Mouse (Mus musculus) heart, embryonic 13.5 days (tissue): ENCODE measurements around the gene Olfml1. TPM values are rescaled to one million over a fixed set of nuclear protein-coding genes. Genes with fewer than 3 reads are reported as not detected.

Source experiments
- ATAC-seq: fragments of 200-750 bp; cut with Nextera tagmentation; 2 replicates; pipeline ENCODE4 v1.8.0; 2017; ENCODE audit warnings: moderate TSS enrichment; ENCODE audit not compliant: insufficient number of reproducible peaks, low FRiP score, low TSS enrichment; ENCODE audit errors: extremely low read depth
- H3K27ac ChIP-seq: fragments of 300-500 bp; sonication (generic); replicated peaks from 2 replicates; pipeline ENCODE4 v1.5.1; 2015; ENCODE audit warnings: moderate library complexity, mild to moderate bottlenecking, inconsistent platforms
- H3K27me3 ChIP-seq: fragments of 300-500 bp; sonication (generic); replicated peaks from 2 replicates; pipeline ENCODE4 v1.6.1; 2015; ENCODE audit warnings: mild to moderate bottlenecking, inconsistent platforms
- H3K36me3 ChIP-seq: fragments of 300-500 bp; sonication (generic); 2 replicates; pipeline ENCODE4 v1.6.1; 2015; ENCODE audit warnings: mild to moderate bottlenecking, inconsistent platforms
- H3K4me1 ChIP-seq: fragments of 300-500 bp; sonication (generic); 2 replicates; pipeline ENCODE4 v1.6.1; 2015; ENCODE audit warnings: inconsistent platforms
- H3K4me2 ChIP-seq: fragments of 300-500 bp; sonication (generic); 2 replicates; pipeline ENCODE4 v1.6.1; 2015; ENCODE audit warnings: inconsistent platforms, mild to moderate bottlenecking, moderate library complexity
- H3K4me3 ChIP-seq: fragments of 300-500 bp; sonication (generic); 2 replicates; pipeline ENCODE4 v1.5.1; 2015; ENCODE audit warnings: moderate library complexity, mild to moderate bottlenecking, inconsistent platforms
- H3K9ac ChIP-seq: fragments of 300-500 bp; sonication (generic); 2 replicates; pipeline ENCODE4 v1.6.1; 2015; ENCODE audit warnings: inconsistent platforms, mild to moderate bottlenecking, moderate library complexity
- H3K9me3 ChIP-seq: fragments of 300-500 bp; sonication (generic); 2 replicates; pipeline ENCODE4 v1.6.1; 2016; ENCODE audit warnings: inconsistent platforms
- WGBS: fragments of 180-500 bp; shearing (Covaris S2); methylation state at CpG from one replicate; pipeline ENCODE4 v1.1.7; 2015; ENCODE audit warnings: mixed read lengths; 5-methylcytosine and 5-hydroxymethylcytosine counted together
- polyA plus RNA-seq: library from polyadenylated mRNA; unstranded; fragments of >200 nt; fragmentation: Nextera tagmentation; extraction: Ambion mirVana; gene quantifications from 2 replicates; pipeline ENCODE4 v1.2.1, GENCODE M21; 2015

The Olfml1 gene
- polyA plus RNA-seq, 1 experiment from 2014 or later = 8.5 TPM

DNA sequence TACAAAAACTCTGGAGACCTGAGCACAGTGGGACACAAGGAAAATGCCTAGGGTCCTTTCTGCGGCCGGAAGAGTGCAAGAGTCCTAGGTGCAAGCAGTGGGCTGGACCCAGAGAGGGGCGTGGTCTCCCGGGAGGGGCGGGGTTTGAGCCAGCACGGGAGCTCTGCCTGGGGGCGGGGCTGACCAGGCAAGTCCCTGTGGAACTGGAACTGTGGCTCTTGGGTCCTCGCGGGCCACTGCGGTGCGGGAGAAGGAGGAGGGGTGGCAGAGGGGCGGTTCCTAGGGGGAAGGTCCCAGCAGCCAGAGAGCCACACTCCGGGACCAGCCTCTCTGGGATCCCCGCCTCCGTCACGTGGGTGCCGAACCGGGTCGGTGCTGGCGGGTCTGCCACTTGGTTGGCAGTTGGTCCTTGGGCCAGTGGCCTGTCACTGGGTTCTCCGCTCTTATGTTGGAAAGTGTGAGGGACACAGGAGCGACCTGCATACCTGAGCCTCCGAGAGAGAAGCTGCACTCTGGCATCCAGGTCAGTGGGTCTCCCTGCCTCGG is 27.7 kb downstream of the Olfml1 start, which contains the start of gene Ppfibp2:
Ppfibp2 (plus strand) TSS at position 351 of the 546 bp plus-strand sequence.
- Histone ChIP-seq H3K9me3 (no peaks in the 10 kb centered on the region), H3K4me2 (peak within 1 kb of the TSS; percentile 95), H3K27me3 (no peaks in the 10 kb centered on the region; the same call in 1 of the 2 replicates), H3K4me1 (peaks cover 25% of the 10 kb centered on the region), H3K36me3 (0 out of 2 replicates have a peak, but pooled peaks cover 3% of the 10 kb centered on the region), H3K4me3 (peak within 1 kb of the TSS; percentile 60), H3K27ac (peak within 1 kb of the TSS; percentile 32), H3K9ac (peak within 1 kb of the TSS; percentile 80)
- under 1% methylated on average over 24 of the region's 24 CpGs for whole genome bisulfite sequencing
- ATAC-seq = peak; percentile 83

GRCm38 (mm10) chr7:107595426-107595825 is 28.2 kb downstream of the Olfml1 start:
- H3K4me2 ChIP-seq = peak overlapping the region; percentile 95
- no peaks in the 10 kb centered on the region; the same call in 1 of the 2 replicates for H3K27me3 ChIP-seq
- H3K4me1 ChIP-seq = peaks cover 25% of the 10 kb centered on the region
- H3K9ac ChIP-seq = peak overlapping the region; percentile 80
- ATAC-seq = no peak
- H3K4me3 ChIP-seq = peak overlapping the region; percentile 60
- H3K36me3 ChIP-seq = 0 out of 2 replicates have a peak, but pooled peaks cover 1% of the 10 kb centered on the region
- 11% methylated on average over 13 of the region's 13 CpGs for WGBS
- H3K9me3 ChIP-seq = no peaks in the 10 kb centered on the region
- no peak overlapping the region for H3K27ac ChIP-seq

DNA sequence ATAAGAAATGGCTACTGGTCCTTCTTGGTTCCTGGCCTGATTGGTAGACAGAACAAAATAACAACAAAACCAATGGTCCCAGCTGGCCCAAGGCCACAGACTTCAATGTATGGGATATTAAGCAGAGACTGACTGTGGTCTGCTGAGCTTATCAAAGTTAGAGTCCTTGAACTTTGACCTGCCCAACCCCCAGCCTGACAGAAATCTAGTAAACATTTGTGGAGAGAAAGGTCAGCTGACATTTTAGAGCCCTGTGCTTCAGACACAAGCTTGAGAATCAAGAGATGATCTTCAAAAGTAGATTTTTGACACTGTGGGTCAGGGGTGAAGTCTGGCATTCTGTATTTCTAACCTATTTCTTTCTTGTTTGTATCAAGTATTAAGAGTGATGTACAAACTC is 29.5 kb downstream of the Olfml1 start:
- no peaks in the 10 kb centered on the region for H3K9me3 ChIP-seq
- no peak overlapping the region for H3K9ac ChIP-seq
- no peaks in the 10 kb centered on the region; the same call in 1 of the 2 replicates for H3K27me3 ChIP-seq
- ATAC-seq = no peak
- no peak overlapping the region for H3K4me2 ChIP-seq
- H3K4me3 ChIP-seq = no peak overlapping the region
- H3K4me1 ChIP-seq = peaks cover 25% of the 10 kb centered on the region
- H3K36me3 ChIP-seq = no peaks in the 10 kb centered on the region
- H3K27ac ChIP-seq = no peak overlapping the region

DNA sequence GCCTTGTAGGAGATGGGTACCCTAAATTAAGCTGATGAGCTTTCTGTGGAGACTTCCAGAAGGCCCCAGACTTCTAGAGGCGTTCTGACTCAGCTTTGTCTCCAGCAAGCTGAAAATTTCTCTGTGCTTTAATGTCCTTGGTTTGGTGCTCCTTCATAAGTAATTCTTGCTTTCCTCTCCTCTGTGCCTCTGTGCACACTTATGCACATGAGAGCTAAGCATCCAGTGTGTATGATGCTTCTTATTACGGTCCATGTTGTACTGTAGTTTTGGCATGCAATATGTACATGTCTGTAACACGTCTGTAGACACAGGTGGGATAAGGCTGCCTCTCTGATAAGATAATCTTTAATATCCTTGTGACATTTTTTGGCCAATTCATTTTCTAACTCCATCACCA is 30.7 kb downstream of the Olfml1 start:
- ATAC-seq = no peak
- no peaks in the 10 kb centered on the region for H3K36me3 ChIP-seq
- H3K4me2 ChIP-seq = no peak overlapping the region
- H3K4me1 ChIP-seq = peaks cover 19% of the 10 kb centered on the region
- H3K27me3 ChIP-seq = no peaks in the 10 kb centered on the region; the same call in 1 of the 2 replicates
- no peak overlapping the region for H3K4me3 ChIP-seq
- H3K27ac ChIP-seq = no peak overlapping the region
- H3K9me3 ChIP-seq = no peaks in the 10 kb centered on the region
- WGBS = 54% methylated on average over 3 of the region's 3 CpGs
- H3K9ac ChIP-seq = no peak overlapping the region

DNA sequence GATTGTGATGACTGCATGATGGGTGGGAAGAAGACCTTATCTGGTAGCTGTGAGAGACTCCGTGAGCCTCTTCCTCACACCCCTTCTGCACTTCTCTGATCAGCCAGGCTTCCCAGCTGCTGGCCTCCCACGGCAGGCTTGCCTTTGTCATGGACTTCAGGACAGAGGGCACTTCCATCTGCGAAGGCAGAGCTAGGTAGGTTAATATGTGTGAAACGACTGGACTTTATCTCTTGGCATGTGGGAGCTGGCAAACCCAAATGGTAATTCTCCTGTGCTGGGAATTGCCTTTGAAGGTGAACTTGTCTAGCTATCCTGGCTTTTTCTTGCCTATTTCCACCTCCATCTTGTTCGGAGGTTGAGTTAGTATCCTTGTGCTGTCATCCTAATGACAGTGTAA is 33.4 kb downstream of the Olfml1 start:
- no peaks in the 10 kb centered on the region for H3K27me3 ChIP-seq
- no peaks in the 10 kb centered on the region for H3K36me3 ChIP-seq
- H3K9me3 ChIP-seq = no peaks in the 10 kb centered on the region
- H3K4me1 ChIP-seq = 0 out of 2 replicates have a peak, but pooled peaks cover 6% of the 10 kb centered on the region
- ATAC-seq = no peak
- no peak overlapping the region for H3K4me2 ChIP-seq
- H3K27ac ChIP-seq = no peak overlapping the region
- H3K9ac ChIP-seq = no peak overlapping the region
- no peak overlapping the region for H3K4me3 ChIP-seq
- WGBS = 38% methylated on average over 5 of the region's 5 CpGs

- no peak overlapping the region for H3K9ac ChIP-seq
- H3K4me3 ChIP-seq = no peak overlapping the region
- H3K36me3 ChIP-seq = no peaks in the 10 kb centered on the region
- no peak overlapping the region for H3K27ac ChIP-seq
- ATAC-seq = no peak
- H3K27me3 ChIP-seq = no peaks in the 10 kb centered on the region
- no peak overlapping the region for H3K4me2 ChIP-seq
- 0 out of 2 replicates have a peak, but pooled peaks cover 3% of the 10 kb centered on the region for H3K4me1 ChIP-seq
- WGBS = 76% methylated on average over 4 of the region's 4 CpGs
- H3K9me3 ChIP-seq = no peaks in the 10 kb centered on the region
Observed at GRCm38 (mm10) chr7:107602505-107602904, 35.3 kb downstream of the Olfml1 start.

DNA sequence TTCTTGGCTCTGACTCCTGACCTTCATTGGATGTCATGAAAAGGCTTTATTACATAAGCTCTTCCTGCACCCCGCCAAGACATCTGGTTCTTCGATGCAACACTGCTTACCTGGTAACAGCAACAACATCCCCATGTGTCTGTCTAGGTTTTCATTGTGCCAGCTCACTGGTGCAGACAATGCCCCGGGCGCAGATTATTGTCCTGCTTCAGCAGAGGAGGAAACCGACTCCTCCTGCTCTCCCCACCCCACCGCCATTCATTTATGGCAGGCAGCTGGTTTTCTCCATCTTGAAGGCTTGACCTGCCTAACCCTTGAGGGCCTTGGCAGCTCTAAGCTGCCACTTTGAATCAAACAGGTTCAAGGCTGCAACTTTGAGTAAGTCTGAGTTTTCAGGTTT is 35.7 kb downstream of the Olfml1 start:
- 84% methylated on average over 6 of the region's 6 CpGs for WGBS
- H3K27ac ChIP-seq = no peak overlapping the region
- no peak for ATAC-seq
- H3K9me3 ChIP-seq = no peaks in the 10 kb centered on the region
- H3K36me3 ChIP-seq = no peaks in the 10 kb centered on the region
- H3K4me1 ChIP-seq = no peaks in the 10 kb centered on the region
- no peak overlapping the region for H3K4me3 ChIP-seq
- H3K27me3 ChIP-seq = no peaks in the 10 kb centered on the region
- H3K9ac ChIP-seq = no peak overlapping the region
- H3K4me2 ChIP-seq = no peak overlapping the region

GRCm38 (mm10) chr7:107607766-107608165 is 40.5 kb downstream of the Olfml1 start:
- H3K4me1 ChIP-seq = no peaks in the 10 kb centered on the region
- no peak overlapping the region for H3K9ac ChIP-seq
- no peak overlapping the region for H3K27ac ChIP-seq
- H3K9me3 ChIP-seq = no peaks in the 10 kb centered on the region
- H3K4me3 ChIP-seq = no peak overlapping the region
- H3K27me3 ChIP-seq = no peaks in the 10 kb centered on the region
- WGBS = 86% methylated on average over 1 of the region's 1 CpGs
- H3K4me2 ChIP-seq = no peak overlapping the region
- ATAC-seq = no peak
- no peaks in the 10 kb centered on the region for H3K36me3 ChIP-seq

DNA sequence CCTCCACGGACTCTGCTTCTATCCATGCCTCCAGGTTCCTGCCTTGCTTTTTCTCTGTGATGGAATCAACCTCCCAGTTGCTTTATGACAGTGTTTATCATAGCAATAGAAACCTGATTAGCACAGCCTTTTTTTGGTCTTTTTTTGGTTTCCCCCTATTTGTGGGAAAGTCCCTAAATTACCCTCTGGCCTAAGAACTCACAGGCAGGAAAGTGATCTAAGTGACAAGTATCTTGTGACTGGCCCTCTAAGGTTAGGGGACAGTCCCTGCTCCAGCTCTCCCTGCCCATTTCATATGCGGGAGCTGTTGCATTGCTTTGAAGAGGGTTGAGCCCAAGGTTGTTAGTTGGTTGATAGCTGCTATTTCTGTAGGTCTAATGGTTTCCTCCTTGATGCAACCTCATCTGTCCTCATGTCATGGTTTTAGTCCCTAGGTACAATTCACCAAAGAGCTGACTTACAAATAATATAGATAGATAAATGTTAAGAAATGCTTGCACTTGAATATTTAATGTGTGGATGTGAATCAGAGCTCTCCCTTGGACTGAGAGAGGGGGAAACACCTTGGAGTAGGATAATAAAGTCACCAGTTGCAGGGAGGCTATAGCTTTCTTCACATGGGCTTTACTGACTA is 42.5 kb downstream of the Olfml1 start:
- no peak overlapping the region for H3K9ac ChIP-seq
- H3K9me3 ChIP-seq = no peaks in the 10 kb centered on the region
- H3K27me3 ChIP-seq = no peaks in the 10 kb centered on the region
- ATAC-seq = no peak
- no peak overlapping the region for H3K4me2 ChIP-seq
- H3K4me3 ChIP-seq = no peak overlapping the region
- H3K36me3 ChIP-seq = no peaks in the 10 kb centered on the region
- WGBS = 82% methylated on average over 2 of the region's 2 CpGs
- H3K4me1 ChIP-seq = no peaks in the 10 kb centered on the region
- H3K27ac ChIP-seq = no peak overlapping the region

DNA sequence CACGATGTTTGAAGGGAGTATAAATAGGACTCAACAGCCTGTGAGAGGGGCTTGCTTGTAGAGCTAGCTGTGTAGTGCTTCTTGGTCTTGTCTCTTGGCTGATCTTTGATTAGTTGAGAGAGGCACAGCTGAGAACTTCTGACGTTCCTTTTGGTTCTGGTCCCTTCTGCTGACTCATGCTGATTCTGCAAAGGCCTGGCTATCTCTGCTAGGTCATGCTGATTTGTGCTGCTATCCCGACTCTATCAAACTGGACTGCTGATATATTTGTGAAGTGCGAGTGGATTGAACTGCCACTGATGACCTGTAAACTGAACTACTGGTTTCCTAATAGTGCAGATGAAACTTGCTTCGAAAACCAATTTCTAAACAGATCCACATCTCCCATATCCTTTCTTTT is 43.6 kb downstream of the Olfml1 start:
- Histone ChIP-seq H3K9ac (no peak overlapping the region), H3K36me3 (no peaks in the 10 kb centered on the region), H3K27me3 (no peaks in the 10 kb centered on the region), H3K9me3 (no peaks in the 10 kb centered on the region), H3K4me3 (no peak overlapping the region), H3K4me1 (no peaks in the 10 kb centered on the region), H3K4me2 (no peak overlapping the region), H3K27ac (no peak overlapping the region)
- 62% methylated on average over 5 of the region's 5 CpGs for WGBS
- no peak for ATAC-seq

DNA sequence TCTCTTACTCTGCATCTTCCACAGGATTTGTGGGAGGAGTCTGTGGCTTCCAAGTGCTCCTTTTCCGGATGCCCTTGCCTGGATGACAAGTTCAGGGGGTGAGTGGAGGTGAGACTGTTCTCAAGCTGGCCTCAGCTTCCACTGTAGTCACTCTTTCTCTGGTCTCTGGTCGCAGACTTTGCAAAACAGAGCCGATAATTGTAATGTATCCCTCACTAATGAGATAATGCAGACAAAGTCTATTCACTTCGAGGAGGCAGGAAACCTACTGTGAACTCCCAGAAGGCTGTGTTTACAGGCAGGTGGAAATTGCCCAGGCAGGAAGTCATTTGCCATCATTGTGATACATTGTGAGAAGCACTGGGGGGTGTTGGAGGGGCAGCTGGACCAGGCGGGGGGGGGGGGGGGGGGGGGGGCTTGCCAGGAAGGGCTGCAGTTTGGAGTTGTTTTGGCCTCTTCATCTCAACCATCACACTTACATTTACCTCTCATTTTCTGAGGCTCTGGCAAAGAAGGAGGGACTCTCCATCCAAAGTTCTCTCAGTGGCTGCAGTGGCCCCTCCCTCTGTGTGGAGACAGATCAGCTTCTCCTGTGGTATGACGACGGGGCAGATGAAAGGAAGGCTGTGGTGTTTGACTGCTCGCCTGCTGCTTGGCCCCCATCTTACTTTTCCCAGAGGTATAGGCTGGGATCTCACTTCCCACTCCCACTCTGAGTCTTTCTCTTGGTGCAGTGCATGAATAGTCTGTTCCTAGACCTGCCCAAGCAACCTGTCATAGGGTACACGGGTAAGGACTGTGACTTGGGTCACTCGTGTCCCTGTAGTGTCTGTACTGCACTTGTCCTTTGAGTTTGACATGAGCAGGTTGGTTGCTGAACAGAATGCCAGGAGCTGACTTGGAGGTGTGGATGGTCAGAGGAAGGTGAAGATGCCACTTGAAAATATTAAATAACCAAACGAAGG is 51.1 kb downstream of the Olfml1 start:
- no peaks in the 10 kb centered on the region for H3K36me3 ChIP-seq

More for the DNA sequence above, 51.1 kb downstream of the Olfml1 start:
- no peak overlapping the region for H3K9ac ChIP-seq
- H3K9me3 ChIP-seq = no peaks in the 10 kb centered on the region
- no peaks in the 10 kb centered on the region for H3K4me1 ChIP-seq
- no peak overlapping the region for H3K4me3 ChIP-seq
- no peaks in the 10 kb centered on the region for H3K27me3 ChIP-seq
- no peak overlapping the region for H3K27ac ChIP-seq
- 39% methylated on average over 10 of the region's 11 CpGs for WGBS
- ATAC-seq = no peak
- no peak overlapping the region for H3K4me2 ChIP-seq
